In the genomic region with DNA sequence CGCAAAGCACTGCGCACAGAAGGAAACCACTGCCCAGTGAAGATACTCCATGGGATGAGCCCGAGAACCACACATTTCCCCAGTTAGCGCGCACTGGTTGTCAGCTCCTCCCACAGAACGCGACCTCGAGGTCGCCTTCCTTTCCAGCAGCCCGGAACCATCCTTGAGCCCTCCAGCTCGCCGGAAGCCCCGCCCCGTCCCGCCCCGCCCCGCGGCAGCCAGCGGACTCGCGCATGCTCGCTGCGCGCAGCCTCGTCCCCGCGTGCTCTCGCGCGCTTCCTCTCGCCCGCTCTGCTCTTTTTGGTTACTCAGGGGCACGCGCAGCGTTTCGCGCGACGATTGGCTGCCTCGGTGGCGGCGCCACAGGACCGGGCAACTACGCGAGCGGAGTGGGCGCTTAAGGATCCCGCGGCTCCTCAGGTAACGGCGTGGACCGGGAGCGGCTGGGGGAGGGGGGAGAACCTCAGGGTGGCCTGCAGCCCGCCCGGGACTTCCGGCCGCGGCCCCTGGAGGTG, we compare ENCODE assay signal across 8 mouse cellular contexts. TPM values are rescaled to one million over a fixed set of nuclear protein-coding genes. Genes with fewer than 3 reads are reported as not detected.
DNase-seq lines count a peak whose midpoint lies in the region; ATAC-seq lines count a peak whose summit lies in the region.

A gene (plus strand): TSS at position 221 of the 515 bp plus-strand sequence.
A gene (plus strand): TSS at position 236 of the 515 bp plus-strand sequence.

- DNase-seq in adrenal gland, adult (ENCODE audit: inconsistent age in 2 of 2, low spot score in 1 of 2): peak; percentile 92 to 97
- DNase-seq in embryo, embryonic 10.5 days (ENCODE audit: low spot score): peak; percentile 94
- DNase-seq in gastrocnemius, postnatal 25 days: peak; percentile 92
- peak; percentile 94 for DNase-seq in intestine, embryonic 14.5 days (ENCODE audit: low spot score)
- peak; percentile 87 to 90 for DNase-seq in left cerebral cortex, postnatal 14 days (ENCODE audit: low spot score in 2 of 2)
- DNase-seq in mesoderm, embryonic 11.5 days (ENCODE audit: low read depth, low spot score): peak; percentile 96
- peak; percentile 84 to 89 for DNase-seq in right cerebral cortex, postnatal 36 days (ENCODE audit: low spot score in 2 of 2)
- peak; percentile 96 for DNase-seq in yolk sac, embryonic 10.5 days (ENCODE audit: low spot score)

- H3K9me3 ChIP-seq in intestine, embryonic 14.5 days (ENCODE audit: control insufficient read depth, low read length): no peaks in the 10 kb centered on the region

- H3K27me3 ChIP-seq in intestine, embryonic 14.5 days (replicated peaks; ENCODE audit: control insufficient read depth, insufficient read depth, low read length): no peaks in the 10 kb centered on the region

- intact Hi-C loops in left cerebral cortex, postnatal 14 days (cut with DNase I): no loop called here

- peak within 1 kb of the TSS; percentile 56 for H3K4me2 ChIP-seq in intestine, embryonic 14.5 days (ENCODE audit: low read length)

- peak within 1 kb of the TSS; percentile 76 for H3K4me3 ChIP-seq in intestine, embryonic 14.5 days (ENCODE audit: low read depth, low read length)

- 2% methylated on average over 57 of the region's 58 CpGs for WGBS in intestine, embryonic 14.5 days

- H3K36me3 ChIP-seq in intestine, embryonic 14.5 days (ENCODE audit: control insufficient read depth, insufficient read depth, low read length): peaks cover 4% of the 10 kb centered on the region

- peak within 1 kb of the TSS; percentile 87 for H3K9ac ChIP-seq in intestine, embryonic 14.5 days (ENCODE audit: low read length)

- peak; percentile 96 for ATAC-seq in intestine, embryonic 14.5 days (replicated peaks; ENCODE audit: low FRiP score, low TSS enrichment, low read depth)

- H3K27ac ChIP-seq in intestine, embryonic 14.5 days (ENCODE audit: low read depth): peak within 1 kb of the TSS; percentile 91

- peaks cover 5% of the 10 kb centered on the region; the same call in 1 of the 2 replicates for H3K4me1 ChIP-seq in intestine, embryonic 14.5 days (replicated peaks; ENCODE audit: control insufficient read depth, insufficient read depth, low read length)

RNA-seq across cellular contexts. Expression of the first gene that starts in this region (rescaled TPM):
- total RNA-seq in gastrocnemius, postnatal 25 days (2021): 10 to 100 TPM; 20.3 to 22.6 TPM
- 69.1 and 73.0 TPM in 2 replicates for polyA plus RNA-seq in intestine, embryonic 14.5 days (2014; fragmentation: Nextera tagmentation; extraction: Ambion mirVana)
- total RNA-seq in left cerebral cortex, postnatal 14 days (2021): 10 to 100 TPM; 13.6 to 13.9 TPM

RNA-seq across cellular contexts. Expression of the second gene that starts in this region (rescaled TPM):
- total RNA-seq in gastrocnemius, postnatal 25 days (2021): 1 to 10 TPM; 2.1 to 3.1 TPM
- 9.8 and 11.5 TPM in 2 replicates for polyA plus RNA-seq in intestine, embryonic 14.5 days (2014; fragmentation: Nextera tagmentation; extraction: Ambion mirVana)
- total RNA-seq in left cerebral cortex, postnatal 14 days (2021): 1 to 10 TPM; 4.9 to 5.0 TPM

Comparison
In these comparisons a context has a peak if more than half of its experiments do, and no peak if none do; other contexts are left out.
1. Peak in every context shown above with its lines: DNase-seq, ATAC-seq, H3K4me3 ChIP-seq and H3K27ac ChIP-seq.